Mouse (Mus musculus): ENCODE measurements at regions not wholly inside any gene's neighbourhood (a gene's known extent, or its start where the extent isn't known, plus 50 kb on each side); places are given as distances from the start of the nearest gene placed in this dataset.

- no peak overlapping the region for H3K9ac ChIP-seq (replicated peaks; ENCODE audit: low read depth, low read length)
- WGBS: 14% methylated on average over 4 of the region's 4 CpGs
- peaks cover 12% of the 10 kb centered on the region for H3K4me1 ChIP-seq (replicated peaks; ENCODE audit: control insufficient read depth, insufficient read depth, low read length)
- H3K27me3 ChIP-seq (replicated peaks; ENCODE audit: control insufficient read depth, insufficient read depth, low read length): no peaks in the 10 kb centered on the region
- H3K4me2 ChIP-seq (ENCODE audit: low read length): no peak overlapping the region
- H3K27ac ChIP-seq (ENCODE audit: low read length): no peak overlapping the region
- H3K36me3 ChIP-seq (ENCODE audit: control insufficient read depth, insufficient read depth): no peaks in the 10 kb centered on the region
- no peak overlapping the region for H3K4me3 ChIP-seq (replicated peaks; ENCODE audit: low read length)
- no peaks in the 10 kb centered on the region for H3K9me3 ChIP-seq (ENCODE audit: control insufficient read depth, low read length)
- peak; percentile 51 for ATAC-seq
Observed at GRCm38 (mm10) chr11:43348571-43348970, 77.5 kb downstream of the Pttg1 start.

- Histone ChIP-seq H3K27ac (ENCODE audit: low read length) (no peak overlapping the region), H3K4me2 (ENCODE audit: low read length) (no peak overlapping the region), H3K4me1 (replicated peaks; ENCODE audit: control insufficient read depth, insufficient read depth, low read length) (peaks cover 12% of the 10 kb centered on the region), H3K4me3 (replicated peaks; ENCODE audit: low read length) (no peak overlapping the region), H3K9me3 (ENCODE audit: control insufficient read depth, low read length) (no peaks in the 10 kb centered on the region), H3K9ac (replicated peaks; ENCODE audit: low read depth, low read length) (no peak overlapping the region), H3K27me3 (replicated peaks; ENCODE audit: control insufficient read depth, insufficient read depth, low read length) (no peaks in the 10 kb centered on the region), H3K36me3 (ENCODE audit: control insufficient read depth, insufficient read depth) (no peaks in the 10 kb centered on the region)
- 96% methylated on average over 9 of the region's 9 CpGs for WGBS
- ATAC-seq: no peak
Observed at GRCm38 (mm10) chr11:43346489-43346888, 79.6 kb downstream of the Pttg1 start.

GRCm38 (mm10) chr11:43344767-43345561 lies 81.1 kb downstream of the Pttg1 start:
- Histone ChIP-seq H3K4me3 (replicated peaks; ENCODE audit: low read length) (no peak overlapping the region), H3K9me3 (ENCODE audit: control insufficient read depth, low read length) (no peaks in the 10 kb centered on the region), H3K4me1 (replicated peaks; ENCODE audit: control insufficient read depth, insufficient read depth, low read length) (peaks cover 10% of the 10 kb centered on the region), H3K27me3 (replicated peaks; ENCODE audit: control insufficient read depth, insufficient read depth, low read length) (no peaks in the 10 kb centered on the region), H3K4me2 (ENCODE audit: low read length) (no peak overlapping the region), H3K9ac (replicated peaks; ENCODE audit: low read depth, low read length) (no peak overlapping the region), H3K27ac (ENCODE audit: low read length) (peak overlapping the region; percentile 16; the same call in 1 of the 2 replicates), H3K36me3 (ENCODE audit: control insufficient read depth, insufficient read depth) (no peaks in the 10 kb centered on the region)
- peak; percentile 83 for ATAC-seq
- 30% methylated on average over 14 of the region's 14 CpGs for WGBS

GRCm38 (mm10) chr11:43343574-43343973 lies 82.5 kb downstream of the Pttg1 start:
- ATAC-seq: no peak
- 88% methylated on average over 5 of the region's 5 CpGs for WGBS
- Histone ChIP-seq H3K36me3 (ENCODE audit: control insufficient read depth, insufficient read depth) (no peaks in the 10 kb centered on the region), H3K4me3 (replicated peaks; ENCODE audit: low read length) (no peak overlapping the region), H3K4me2 (ENCODE audit: low read length) (no peak overlapping the region), H3K4me1 (replicated peaks; ENCODE audit: control insufficient read depth, insufficient read depth, low read length) (peaks cover 7% of the 10 kb centered on the region), H3K9me3 (ENCODE audit: control insufficient read depth, low read length) (no peaks in the 10 kb centered on the region), H3K9ac (replicated peaks; ENCODE audit: low read depth, low read length) (no peak overlapping the region), H3K27ac (ENCODE audit: low read length) (no peak overlapping the region), H3K27me3 (replicated peaks; ENCODE audit: control insufficient read depth, insufficient read depth, low read length) (no peaks in the 10 kb centered on the region)

GRCm38 (mm10) chr11:43338377-43338993 lies 87.6 kb downstream of the Pttg1 start:
- WGBS: 61% methylated on average over 2 of the region's 2 CpGs

GRCm38 (mm10) chr11:43335668-43336265 lies 90.3 kb downstream of the Pttg1 start:
- no peaks in the 10 kb centered on the region for H3K9me3 ChIP-seq (ENCODE audit: control insufficient read depth, low read length)
- no peak overlapping the region for H3K9ac ChIP-seq (replicated peaks; ENCODE audit: low read depth, low read length)
- WGBS: 45% methylated on average over 7 of the region's 7 CpGs
- H3K4me3 ChIP-seq (replicated peaks; ENCODE audit: low read length): no peak overlapping the region
- no peaks in the 10 kb centered on the region for H3K4me1 ChIP-seq (replicated peaks; ENCODE audit: control insufficient read depth, insufficient read depth, low read length)
- H3K4me2 ChIP-seq (ENCODE audit: low read length): no peak overlapping the region
- H3K27ac ChIP-seq (ENCODE audit: low read length): no peak overlapping the region
- no peaks in the 10 kb centered on the region for H3K27me3 ChIP-seq (replicated peaks; ENCODE audit: control insufficient read depth, insufficient read depth, low read length)
- no peaks in the 10 kb centered on the region for H3K36me3 ChIP-seq (ENCODE audit: control insufficient read depth, insufficient read depth)
- ATAC-seq: peak; percentile 70

More at GRCm38 (mm10) chr11:43338377-43338993, 87.6 kb downstream of the Pttg1 start:
- Histone ChIP-seq H3K9me3 (ENCODE audit: control insufficient read depth, low read length) (no peaks in the 10 kb centered on the region), H3K4me1 (replicated peaks; ENCODE audit: control insufficient read depth, insufficient read depth, low read length) (no peaks in the 10 kb centered on the region), H3K36me3 (ENCODE audit: control insufficient read depth, insufficient read depth) (no peaks in the 10 kb centered on the region), H3K4me2 (ENCODE audit: low read length) (no peak overlapping the region), H3K4me3 (replicated peaks; ENCODE audit: low read length) (no peak overlapping the region), H3K9ac (replicated peaks; ENCODE audit: low read depth, low read length) (no peak overlapping the region), H3K27me3 (replicated peaks; ENCODE audit: control insufficient read depth, insufficient read depth, low read length) (no peaks in the 10 kb centered on the region), H3K27ac (ENCODE audit: low read length) (no peak overlapping the region)
- ATAC-seq: no peak

- WGBS: 64% methylated on average over 4 of the region's 4 CpGs
- Histone ChIP-seq H3K4me1 (replicated peaks; ENCODE audit: control insufficient read depth, insufficient read depth, low read length) (no peaks in the 10 kb centered on the region), H3K4me2 (ENCODE audit: low read length) (no peak overlapping the region), H3K9me3 (ENCODE audit: control insufficient read depth, low read length) (no peaks in the 10 kb centered on the region), H3K27ac (ENCODE audit: low read length) (no peak overlapping the region), H3K4me3 (replicated peaks; ENCODE audit: low read length) (no peak overlapping the region), H3K36me3 (ENCODE audit: control insufficient read depth, insufficient read depth) (no peaks in the 10 kb centered on the region), H3K27me3 (replicated peaks; ENCODE audit: control insufficient read depth, insufficient read depth, low read length) (no peaks in the 10 kb centered on the region), H3K9ac (replicated peaks; ENCODE audit: low read depth, low read length) (no peak overlapping the region)
- ATAC-seq: peak; percentile 76
Observed at GRCm38 (mm10) chr11:43333547-43333946, 92.5 kb downstream of the Pttg1 start.

GRCm38 (mm10) chr11:43313996-43314395 lies 112.1 kb downstream of the Pttg1 start:
- Histone ChIP-seq H3K27ac (ENCODE audit: low read length) (0 out of 2 replicates have a peak overlapping the region, but pooled peaks have one; percentile 2), H3K4me3 (replicated peaks; ENCODE audit: low read length) (no peak overlapping the region), H3K27me3 (replicated peaks; ENCODE audit: control insufficient read depth, insufficient read depth, low read length) (no peaks in the 10 kb centered on the region), H3K9ac (replicated peaks; ENCODE audit: low read depth, low read length) (no peak overlapping the region), H3K4me1 (replicated peaks; ENCODE audit: control insufficient read depth, insufficient read depth, low read length) (no peaks in the 10 kb centered on the region), H3K4me2 (ENCODE audit: low read length) (no peak overlapping the region), H3K36me3 (ENCODE audit: control insufficient read depth, insufficient read depth) (no peaks in the 10 kb centered on the region), H3K9me3 (ENCODE audit: control insufficient read depth, low read length) (no peaks in the 10 kb centered on the region)
- ATAC-seq: no peak
- WGBS: 85% methylated on average over 4 of the region's 4 CpGs

Measured in forebrain, embryonic 16.5 days (tissue).